Mouse (Mus musculus) heart, postnatal 0 days (tissue): ENCODE data around the gene Fam241b.

Source experiments
- CTCF ChIP-seq: IDR thresholded peaks from 2 replicates; pipeline ENCODE4 v1.5.1; 2016; ENCODE audit warnings: antibody characterized with exemption, control low read depth, low read depth
- EP300 ChIP-seq: IDR thresholded peaks from 2 replicates; pipeline ENCODE4 v1.6.1; 2016; ENCODE audit warnings: antibody characterized with exemption, low read depth

DNA sequence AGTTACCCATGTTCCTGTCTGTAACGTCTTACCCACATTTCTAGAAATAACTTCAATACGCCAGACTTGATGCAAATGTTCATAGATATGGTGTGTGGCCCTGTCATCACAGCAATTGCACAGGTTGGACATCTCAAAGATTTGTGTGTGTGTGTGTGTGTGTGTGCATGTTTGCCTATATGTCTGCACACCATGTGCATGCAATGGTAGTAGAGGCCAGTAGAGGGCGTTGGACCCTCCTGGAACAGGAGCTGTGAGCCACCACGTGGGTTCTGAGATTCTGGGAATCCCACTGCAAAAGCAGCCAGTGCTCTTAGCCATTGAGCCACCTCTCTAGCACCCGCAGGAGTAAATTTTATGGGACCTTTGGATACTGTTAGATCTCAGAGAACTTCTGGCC, 80.9 kb downstream of the Fam241b start:
- TF ChIP-seq CTCF (no peak), EP300 (no peak)
